Mouse (Mus musculus) spleen, adult 18-20 months (tissue): ENCODE measurements around the gene Med9.
"Not testable (repeated sequence)": the region's sequence is repeated elsewhere in the genome, so short reads cannot be mapped to it uniquely, and the experiment has no call there.

ENCODE experiments used
- DNase-seq, 2 experiments: peaks; one replicate each; pipeline ENCODE4 v3.0.0; 2022; ENCODE audit warnings: mixed read lengths in 2 of 2

Med9 gene

DNA sequence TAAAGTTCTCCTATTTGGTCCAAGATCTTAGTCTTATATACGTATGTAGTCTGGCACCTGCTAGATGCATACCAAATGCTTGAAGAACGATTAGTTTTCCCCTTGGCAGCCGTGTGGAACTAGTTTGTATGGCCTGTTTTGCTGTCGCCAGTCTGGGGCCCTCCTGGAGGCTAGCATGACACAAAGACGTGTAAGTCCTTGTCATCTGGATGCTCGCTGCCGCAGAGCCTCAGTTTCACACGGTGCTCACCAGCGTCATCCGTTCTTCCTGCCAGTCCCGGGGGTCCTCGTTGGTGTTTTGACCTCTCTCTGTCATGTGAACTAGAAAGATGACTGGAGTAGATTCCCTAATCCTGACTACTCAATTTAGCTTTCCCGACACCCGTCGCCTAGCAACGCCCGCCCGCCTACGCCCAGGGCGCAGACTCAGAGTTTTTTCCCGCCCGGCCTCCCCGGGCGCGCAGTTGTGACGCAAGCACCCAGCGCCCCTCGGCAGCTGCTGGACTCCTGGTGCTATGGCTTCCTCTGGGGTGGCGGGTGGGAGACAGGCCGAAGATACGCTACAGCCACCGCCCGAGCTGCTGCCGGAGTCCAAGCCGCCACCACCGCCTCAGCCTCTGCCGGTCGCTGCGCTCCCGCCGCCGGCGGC lies at the start of gene Med9:
Gene Med9 (plus strand): TSS at position 455 of the 649 bp plus-strand sequence.
- DNase-seq = peak; percentile 81 to 89

DNA sequence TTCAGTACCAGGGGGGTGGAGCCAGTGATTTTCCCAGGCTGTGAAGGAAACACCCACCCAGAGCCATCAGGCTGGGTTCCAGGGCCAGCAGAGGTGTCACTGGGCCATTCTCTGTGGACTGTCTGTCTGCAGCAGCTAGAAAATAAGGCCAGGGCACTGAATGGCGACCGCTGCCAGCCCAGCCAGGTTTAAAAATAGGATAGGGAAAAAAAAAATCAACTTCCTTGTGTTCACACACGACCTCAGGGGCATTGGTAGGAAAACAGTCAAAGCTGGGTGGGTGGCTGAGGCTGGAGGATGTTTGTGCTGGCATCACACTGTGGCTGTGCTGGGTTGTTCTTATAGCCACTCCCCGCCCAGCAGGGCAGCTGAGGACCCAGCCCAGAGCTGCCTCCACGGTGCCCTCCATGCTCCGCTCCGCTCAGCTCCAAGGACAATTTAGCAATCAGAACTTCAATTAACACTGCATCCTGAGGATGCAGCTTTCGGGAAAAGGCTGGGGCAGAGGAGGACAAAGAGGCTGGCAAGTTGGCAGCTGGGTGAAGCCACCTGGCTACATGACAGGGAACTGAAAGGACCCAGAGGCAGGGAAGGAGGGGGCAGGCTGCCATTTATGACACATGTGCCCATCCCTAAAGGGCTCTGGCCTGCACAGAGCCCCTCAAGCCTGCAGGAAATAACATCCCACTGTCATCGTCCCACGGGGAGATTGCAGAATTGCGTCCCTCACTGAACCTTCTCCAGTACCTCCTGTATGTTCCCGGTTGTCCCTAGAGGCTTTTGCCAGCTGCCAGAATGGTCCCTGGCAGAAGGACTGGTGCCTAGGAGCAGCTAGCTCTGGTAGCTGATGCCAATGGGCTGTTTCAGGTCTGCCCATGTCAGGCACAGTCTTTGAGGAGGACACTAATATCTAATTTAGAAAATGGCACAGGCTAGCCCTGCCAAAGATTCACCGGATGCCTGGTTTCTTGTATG lies 48.0 kb upstream of the Med9 start:
- DNase-seq = no peak

DNA sequence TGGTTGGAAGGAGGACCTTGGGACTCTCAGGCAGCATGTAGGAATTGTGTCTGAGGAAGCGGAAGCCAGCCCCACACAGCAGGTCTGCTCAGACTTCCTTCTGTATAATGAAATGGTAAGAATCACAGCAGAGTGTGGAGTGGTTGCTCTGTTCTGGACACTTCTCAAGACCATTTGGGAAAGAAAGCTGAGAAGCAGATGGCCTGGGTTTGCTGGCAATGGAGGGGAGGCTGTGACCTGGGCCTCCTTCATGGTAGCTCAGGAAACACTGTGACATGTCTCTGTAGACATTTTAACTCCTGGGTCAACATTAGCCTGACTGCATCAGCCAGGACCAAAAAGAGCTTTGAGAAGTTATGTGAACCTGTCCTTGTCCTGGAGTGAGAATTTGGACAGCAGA lies 47.0 kb upstream of the Med9 start:
- DNase-seq = no peak

DNA sequence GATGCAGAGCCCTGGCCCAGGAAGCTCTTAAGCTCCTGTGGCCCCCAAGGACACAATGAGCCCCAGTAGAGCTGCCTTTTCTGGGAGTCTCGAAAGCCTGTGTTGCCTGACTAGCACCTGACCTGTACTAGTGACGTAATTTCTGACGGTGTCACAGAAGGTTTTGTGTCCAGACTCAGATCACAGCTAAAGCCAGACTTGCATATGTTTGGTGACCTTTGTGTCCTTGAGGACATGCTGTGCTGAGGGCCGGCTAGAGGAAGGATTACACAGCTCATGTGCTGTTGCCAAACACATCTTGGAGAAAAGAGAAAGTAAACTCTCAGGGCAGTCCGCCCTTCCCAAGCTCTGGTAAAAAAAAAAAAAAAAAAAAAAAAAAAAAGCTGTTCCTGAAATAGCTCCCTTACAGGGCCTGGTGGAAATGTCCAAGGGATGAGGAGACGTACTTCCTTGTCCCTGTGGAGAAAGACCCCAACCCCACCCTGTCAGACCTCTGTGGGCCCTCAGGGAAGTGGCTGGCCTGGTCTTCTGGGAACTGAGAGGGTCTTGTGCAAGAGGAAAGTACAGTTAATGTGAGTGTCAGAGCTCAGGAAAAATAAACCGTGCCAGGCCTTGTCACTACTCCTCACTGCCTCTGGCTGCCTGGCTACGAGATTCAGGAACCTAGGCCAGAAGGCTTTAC lies 45.8 kb upstream of the Med9 start:
- no peak for DNase-seq

DNA sequence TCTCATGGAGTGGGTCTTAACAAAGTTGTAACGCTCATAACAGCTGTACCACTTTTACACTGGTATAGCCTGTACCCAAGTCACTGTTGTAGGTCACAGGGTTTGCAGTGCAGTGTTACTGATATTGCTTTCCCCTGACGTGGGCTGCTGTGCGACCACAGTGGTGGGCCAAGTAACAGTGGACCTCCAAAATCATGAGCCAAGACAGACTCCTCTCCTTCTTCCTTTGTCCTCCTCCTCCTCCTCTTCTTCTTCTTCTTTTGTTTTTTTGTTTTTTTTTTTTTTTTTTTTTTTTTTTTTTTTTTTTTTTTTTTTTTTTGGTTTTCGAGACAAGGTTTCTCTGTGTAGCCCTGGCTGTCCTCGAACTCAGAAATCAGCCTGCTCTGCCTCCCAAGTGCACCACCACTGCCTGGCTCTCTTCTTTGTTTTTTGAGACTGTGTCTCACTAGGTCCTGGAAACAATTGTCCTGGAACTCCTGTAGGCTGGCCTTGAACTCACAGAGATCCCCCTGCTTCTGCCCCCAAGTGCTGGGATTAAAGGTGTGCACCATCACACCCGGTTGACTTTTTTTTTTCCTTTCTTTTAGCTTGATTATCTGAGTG lies 41.4 kb upstream of the Med9 start:
- DNase-seq = no peak

DNA sequence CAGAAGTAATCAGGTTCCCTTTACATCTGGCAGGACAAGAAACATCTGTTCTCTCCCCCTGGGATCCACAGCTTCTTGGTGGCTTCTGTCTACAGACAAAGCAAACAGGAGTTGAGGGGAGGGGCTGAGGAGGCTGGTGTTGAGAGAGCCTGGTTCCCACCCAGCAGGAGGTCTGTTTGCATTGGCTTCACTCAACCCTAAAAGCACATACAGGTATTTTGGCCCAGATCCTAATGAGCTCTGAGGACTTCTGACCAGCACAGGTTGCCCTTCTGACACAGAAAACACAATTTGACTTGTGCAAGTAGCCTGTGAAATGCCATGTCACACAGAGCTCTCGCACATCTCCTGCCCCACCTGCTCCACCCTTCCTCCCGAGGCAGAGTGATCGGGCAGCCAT lies 39.6 kb upstream of the Med9 start:
- no peak for DNase-seq

DNA sequence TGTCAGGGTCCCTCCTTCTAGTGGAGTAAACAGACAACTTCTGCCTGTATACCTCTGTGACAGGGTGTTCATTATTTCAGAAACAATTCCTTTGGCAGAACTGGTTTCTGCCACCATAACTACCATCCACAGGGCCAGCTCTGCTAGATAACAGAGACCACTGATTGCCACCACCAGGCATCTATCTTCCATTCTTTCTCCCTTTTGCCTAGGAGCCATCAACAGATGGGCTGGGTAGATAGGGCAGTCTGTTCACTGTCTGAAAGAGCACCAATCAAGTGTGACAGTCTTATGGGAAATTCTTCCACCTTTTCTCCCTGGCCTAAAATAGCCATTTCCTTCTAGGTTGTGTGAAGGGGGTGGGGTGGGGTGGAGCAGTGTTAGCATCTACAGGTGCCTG lies 37.4 kb upstream of the Med9 start:
- DNase-seq = no peak

DNA sequence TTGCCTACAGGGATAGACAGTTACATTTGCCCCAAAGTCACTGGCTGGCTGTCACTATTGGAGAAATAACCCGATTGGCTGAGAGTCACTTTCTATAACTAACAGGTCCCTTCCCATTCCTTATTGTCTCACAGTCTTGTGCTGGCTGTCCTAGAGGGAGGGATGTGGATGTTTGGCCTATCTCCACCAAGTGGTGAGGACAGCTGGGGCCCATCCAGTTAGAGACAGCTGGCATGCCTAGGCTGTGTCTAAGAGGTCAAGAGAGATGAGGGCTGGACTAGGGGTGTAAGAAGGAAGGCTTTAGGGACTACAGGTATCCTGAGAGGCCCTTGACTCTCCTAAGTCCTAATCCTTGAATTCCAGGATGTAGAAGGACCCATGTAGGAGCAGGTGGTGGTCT lies 36.5 kb upstream of the Med9 start:
- DNase-seq = no peak

DNA sequence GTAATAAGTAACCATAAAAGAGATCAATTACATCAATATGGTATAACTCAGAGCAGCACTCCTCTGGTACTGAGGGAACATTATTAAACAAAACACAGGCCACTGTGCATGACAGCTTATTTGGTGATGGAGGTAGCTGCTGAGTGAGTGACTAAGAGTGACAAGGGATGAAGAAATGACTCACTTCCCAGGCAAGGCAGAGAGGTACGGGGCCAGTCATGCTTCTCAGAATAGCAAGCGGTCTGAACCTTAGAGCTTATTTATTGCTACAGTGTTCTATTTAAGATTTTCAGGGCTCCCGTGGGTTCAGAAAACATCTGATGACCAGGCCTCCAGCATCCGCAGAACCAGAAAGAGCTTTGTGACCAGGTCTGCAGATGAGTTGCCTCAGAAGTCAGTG lies 34.3 kb upstream of the Med9 start:
- DNase-seq = no peak

DNA sequence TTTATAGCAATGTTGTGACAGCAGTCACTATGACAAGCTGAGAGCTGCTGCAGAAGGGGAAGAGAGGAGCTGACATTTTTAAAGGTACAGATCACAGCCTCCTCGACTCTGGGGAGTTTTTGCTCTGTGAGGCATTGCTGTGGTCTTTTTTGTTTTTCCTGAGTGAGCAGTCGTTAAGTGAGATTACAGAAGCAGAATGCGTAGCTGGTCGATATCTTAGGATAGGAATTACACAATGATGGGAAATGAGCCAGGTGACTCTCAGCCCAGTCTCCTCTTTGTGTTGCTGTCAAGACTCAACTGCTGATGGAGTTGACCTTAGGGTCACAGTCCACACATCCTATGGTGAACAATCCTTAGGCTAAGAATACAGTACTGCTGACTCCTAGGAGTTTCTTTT lies 30.0 kb upstream of the Med9 start:
- no peak for DNase-seq

DNA sequence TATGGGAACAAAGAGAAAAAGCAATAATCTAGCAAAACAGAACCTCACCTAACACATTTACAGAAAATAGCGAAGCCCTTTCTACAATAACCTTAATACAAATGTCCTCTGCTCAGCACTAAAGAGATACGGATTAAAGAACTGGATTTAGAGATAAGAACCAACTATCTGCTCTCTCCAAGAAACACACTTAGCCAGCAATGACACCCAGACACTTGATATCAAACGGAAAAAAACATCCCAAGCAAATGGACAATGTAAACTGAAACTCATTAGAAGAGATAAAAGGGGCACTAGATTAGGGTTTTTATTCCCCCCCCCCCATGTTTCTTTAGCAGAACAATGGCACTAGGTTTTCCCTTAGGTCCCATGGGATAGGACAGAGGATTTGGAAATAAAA lies 28.6 kb upstream of the Med9 start:
- no peak for DNase-seq

DNA sequence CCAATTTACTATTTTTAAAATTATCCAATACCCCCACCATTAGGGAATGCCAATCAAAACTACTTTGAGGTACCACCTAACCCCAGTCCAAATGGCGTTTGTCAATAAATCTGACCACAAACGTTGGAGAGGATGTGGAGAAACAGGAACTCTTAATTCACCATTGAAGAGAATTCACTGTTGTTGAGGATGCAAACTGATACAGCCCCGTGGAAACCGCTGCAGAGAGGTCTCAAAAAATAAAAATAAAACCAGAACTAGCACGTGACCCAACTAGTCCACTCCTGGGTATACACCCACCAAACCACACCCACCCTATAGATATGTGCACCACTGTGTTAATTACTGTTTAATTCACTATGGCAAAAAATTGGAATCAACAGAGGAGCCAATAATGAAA lies 27.7 kb upstream of the Med9 start:
- DNase-seq = no peak

DNA sequence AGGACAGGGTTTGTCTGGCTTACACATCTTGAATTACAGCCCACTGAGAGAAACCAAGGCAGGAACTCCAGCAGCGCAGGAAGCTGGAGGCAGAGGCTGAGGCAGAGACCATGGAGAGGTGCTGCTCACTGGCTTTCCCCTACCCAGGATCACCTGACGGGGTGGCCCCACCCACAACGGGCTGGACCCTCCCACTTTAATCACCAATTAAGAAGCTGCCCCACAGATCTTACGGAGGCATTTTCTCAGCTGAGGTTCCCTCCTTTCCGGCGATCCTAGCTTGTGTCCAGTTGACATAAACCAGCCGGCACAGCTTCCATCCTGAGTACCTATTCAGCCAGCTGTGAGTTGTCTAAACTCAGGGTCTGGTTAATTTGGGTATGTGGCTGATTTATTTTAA lies 26.7 kb upstream of the Med9 start:
- DNase-seq = no peak

DNA sequence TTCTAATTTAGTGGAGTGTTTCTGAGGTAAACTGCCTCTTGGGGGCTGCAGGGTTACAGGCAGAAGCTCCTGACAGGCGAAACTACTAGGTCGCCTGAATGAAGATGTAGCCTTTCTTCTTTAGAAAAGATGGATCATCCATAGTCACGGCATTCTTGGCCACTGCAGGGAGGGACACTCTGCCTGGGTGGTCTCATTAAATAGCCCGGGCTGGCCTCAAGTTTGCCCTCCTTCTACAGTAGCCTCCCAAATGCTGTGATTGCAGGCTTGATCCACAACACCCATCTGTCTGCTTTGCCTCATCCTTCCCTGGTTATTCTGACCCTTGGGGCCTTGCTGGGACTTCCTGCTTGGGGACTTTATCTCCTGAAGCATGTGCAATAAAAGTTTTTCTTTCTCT lies 18.0 kb upstream of the Med9 start:
- no peak for DNase-seq

DNA sequence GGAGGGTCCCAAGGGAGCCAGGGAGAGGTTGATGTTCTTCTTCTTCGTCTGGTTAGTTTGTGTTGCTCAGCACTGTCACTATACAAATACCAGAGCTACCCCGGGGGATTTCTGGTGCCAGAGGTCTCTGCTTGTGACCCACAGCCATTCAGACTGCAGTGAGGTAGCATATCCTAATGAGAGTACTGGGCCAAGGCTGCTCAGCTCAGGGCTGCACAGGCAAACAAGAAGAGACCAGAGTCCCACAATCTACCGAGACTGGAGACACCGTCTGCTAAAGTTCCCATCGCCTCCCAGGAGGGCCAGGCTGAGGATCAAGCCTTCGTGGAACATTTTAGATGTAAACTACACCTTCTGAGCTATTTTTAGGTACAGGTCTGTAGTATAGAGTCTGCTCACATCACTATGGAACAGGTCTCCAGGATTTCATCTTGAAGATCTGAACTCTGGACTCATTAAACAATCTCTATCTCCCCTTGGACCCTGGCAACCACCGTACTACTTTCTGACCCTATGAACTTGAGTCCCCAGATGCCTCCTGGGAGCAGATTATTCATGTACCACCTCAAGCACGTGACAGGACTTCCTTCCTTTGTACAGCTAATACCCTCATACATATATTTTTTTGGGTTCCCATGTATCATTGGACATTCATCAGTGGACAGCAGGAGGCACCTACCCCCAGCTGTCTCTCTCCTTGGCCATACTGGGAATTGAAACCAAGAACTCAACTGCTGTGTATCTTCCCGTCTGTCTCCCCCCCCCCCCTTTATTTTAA lies 15.3 kb upstream of the Med9 start:
- no peak for DNase-seq

DNA sequence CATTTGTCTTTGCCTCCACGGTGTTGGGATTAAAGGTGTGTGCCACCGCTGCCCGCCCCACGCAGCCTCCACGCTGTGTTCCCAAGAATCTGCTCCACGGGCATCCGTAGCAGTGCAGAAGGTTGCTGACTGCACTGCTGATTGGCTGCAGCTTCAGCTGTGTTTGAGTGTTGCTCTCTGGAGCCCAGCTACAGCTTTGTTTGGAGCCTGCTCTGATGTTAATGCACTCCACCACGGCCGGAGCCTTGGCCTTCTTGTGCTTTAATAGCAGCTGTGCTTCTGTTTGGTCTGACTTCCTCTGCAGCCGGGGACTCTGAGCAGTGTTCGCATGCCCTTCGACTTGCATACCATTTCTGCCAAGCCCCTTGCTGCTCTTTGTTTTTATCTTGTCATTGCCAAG lies 14.1 kb upstream of the Med9 start:
- no peak for DNase-seq

DNA sequence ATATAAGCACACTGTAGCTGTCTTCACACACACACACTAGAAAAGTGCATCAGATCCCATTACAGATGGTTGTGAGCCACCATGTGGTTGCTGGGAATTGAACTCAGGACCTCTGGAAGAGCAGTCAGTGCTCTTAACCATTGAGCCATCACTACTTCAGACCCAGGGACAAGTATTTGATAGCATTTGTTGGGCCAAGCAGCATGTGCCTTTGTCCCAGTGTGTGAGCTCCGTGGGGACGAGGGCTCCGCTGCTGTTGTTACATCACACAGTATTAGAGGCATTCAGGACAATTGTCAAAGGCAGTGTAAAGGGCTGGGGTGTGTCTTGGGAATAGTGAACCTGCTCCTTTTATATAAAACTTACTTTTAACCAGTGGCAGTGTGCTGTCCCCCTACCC lies 11.0 kb upstream of the Med9 start:
- DNase-seq = no peak

DNA sequence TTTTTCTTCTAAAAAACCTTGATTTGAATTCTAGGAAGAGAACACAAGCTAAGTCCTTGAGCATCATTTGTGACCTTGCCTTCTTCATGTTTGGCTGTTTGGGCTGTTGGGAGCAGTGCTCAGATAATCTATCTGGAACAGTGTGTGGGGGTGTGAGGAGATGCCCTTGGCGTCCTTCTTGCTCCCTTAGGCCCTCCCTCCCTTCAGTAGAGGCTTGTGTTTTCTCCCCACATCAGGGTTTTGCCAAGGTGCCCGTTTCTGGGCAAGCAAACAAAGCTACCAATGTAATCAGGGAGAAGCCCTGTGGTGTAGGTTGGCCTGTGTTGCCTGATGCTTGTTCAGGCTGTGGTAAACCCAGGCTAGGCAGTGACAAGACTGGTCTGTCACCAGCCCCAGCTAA lies 10.4 kb upstream of the Med9 start:
- DNase-seq = no peak

DNA sequence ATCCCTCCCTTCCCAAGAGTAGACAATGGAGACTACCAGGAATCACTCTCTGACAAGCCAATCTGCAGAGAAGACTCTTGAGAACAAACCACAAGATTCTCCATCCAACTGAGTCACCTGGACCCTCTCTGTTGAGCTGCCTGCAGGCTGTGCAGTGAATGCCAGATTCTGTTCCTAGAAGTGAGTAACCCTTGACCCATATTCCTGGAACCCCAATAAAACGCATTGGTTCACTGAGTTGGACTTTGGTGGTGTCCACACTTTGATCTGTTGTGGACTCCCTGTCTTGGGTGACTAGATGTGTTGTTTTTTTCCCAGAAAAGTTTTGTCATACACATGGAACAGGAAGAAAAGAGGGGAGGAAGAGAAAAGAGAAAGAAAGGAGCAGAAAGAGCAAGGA lies 8.2 kb upstream of the Med9 start:
- no peak for DNase-seq

DNA sequence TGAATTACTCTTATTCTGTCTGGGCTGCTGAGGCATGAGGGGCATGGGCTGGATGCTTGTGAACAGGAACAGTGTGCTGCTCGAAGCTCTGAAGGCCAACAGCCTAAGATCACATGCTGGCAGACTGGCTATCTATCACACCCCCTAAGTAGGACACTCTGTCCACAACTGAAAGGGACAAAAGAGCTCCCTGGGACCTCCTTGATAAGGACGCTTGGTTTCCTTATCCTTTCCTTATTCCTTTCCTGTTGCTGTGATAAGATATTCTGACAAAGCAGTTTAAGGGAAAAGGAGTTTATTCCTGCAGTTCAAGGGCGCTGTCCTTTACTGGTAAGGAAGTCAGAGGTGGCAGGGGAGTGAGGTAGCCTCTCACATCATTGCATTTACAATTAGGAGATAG lies 7.4 kb upstream of the Med9 start:
- no peak for DNase-seq

DNA sequence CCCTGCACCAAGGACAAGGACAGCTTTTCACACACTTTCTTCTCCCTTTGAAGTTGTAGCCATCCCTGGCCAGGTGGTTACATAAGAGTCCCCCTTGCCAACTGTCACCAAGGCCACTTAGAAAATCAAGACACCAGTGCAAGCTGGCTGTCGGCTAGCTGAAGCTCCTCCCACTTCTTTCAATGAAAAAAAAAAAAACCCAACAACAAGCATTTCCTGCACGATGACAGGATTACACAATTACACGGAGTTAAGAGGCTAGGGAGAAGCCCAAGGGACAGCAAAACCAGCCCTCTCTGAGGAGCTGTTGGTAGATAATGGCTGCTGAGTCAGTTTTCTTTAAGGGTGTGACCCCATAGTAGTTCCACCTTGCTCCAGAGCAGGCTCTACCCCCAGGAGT lies 6.6 kb upstream of the Med9 start:
- no peak for DNase-seq

DNA sequence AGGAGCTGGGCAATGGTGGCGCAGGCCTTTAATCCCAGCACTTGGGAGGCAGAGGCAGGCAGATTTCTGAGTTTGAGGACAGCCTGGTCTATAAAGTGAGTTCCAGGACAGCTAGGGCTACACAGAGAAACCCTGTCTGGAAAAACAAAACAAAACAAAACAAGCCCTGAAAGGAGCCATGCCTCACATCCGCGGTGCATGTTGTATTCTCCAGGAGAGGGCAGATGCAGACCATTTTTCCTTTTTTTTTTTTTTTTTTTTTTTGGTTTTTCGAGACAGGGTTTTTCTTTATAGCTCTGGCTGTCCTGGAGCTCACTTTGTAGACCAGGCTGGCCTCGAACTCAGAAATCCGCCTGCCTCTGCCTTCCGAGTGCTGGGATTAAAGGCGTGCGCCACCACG lies 3.2 kb upstream of the Med9 start:
- DNase-seq = not testable (repeated sequence)

DNA sequence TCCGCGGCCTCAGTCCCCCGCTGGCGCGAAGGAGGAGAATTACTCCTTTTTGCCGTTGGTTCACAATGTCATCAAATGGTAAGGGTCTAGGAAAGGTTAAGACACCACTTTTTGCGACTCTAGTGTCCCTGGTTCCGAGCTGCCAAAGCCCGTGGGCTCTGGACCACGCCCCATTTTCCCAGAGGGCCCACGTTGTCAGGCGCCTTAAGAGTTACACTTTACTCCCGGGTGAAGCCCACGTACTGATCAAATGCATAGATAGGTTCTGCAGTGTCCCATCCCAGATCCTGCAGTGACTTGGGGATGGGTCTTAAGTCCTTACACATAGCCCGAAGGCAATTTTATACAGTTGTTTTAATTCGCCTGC lies 378 bp downstream of the Med9 start:
- DNase-seq = no peak
